Mouse (Mus musculus): ENCODE data around the gene Fgl2. TPM values are rescaled to one million over a fixed set of nuclear protein-coding genes. Genes with fewer than 3 reads are reported as not detected.

Fgl2 gene
- polyA plus RNA-seq, 1 experiment = 2.5 TPM

- H3K27ac ChIP-seq (ENCODE audit: insufficient read depth, low read length) = no peak overlapping the region
- no peaks in the 10 kb centered on the region for H3K4me1 ChIP-seq (ENCODE audit: control insufficient read depth, insufficient read depth, low read length)
- H3K4me3 ChIP-seq (ENCODE audit: insufficient read depth, low read length) = no peak overlapping the region
- TF ChIP-seq CTCF (IDR thresholded peaks at IDR 0.05; ENCODE audit: borderline replicate concordance, insufficient read depth, low read length) (no peak), POLR2A (IDR thresholded peaks at IDR 0.05; ENCODE audit: low read depth, low read length) (no peak)
Measured at GRCm38 (mm10) chr5:21383392-21384251, 11.2 kb downstream of the Fgl2 start.

GRCm38 (mm10) chr5:21384252-21384960, 12.0 kb downstream of the Fgl2 start:
- TF ChIP-seq CTCF (IDR thresholded peaks at IDR 0.05; ENCODE audit: borderline replicate concordance, insufficient read depth, low read length) = no peak
- no peak for TF ChIP-seq POLR2A (IDR thresholded peaks at IDR 0.05; ENCODE audit: low read depth, low read length)
- no peaks in the 10 kb centered on the region for H3K4me1 ChIP-seq (ENCODE audit: control insufficient read depth, insufficient read depth, low read length)
- no peak overlapping the region for H3K27ac ChIP-seq (ENCODE audit: insufficient read depth, low read length)
- no peak overlapping the region for H3K4me3 ChIP-seq (ENCODE audit: insufficient read depth, low read length)

GRCm38 (mm10) chr5:21384976-21385375, 12.5 kb downstream of the Fgl2 start:
- Histone ChIP-seq H3K4me1 (ENCODE audit: control insufficient read depth, insufficient read depth, low read length) (no peaks in the 10 kb centered on the region), H3K4me3 (ENCODE audit: insufficient read depth, low read length) (no peak overlapping the region), H3K27ac (ENCODE audit: insufficient read depth, low read length) (no peak overlapping the region)
- TF ChIP-seq POLR2A (IDR thresholded peaks at IDR 0.05; ENCODE audit: low read depth, low read length) (no peak), CTCF (IDR thresholded peaks at IDR 0.05; ENCODE audit: borderline replicate concordance, insufficient read depth, low read length) (no peak)

GRCm38 (mm10) chr5:21386432-21386831, 14.0 kb downstream of the Fgl2 start:
- Histone ChIP-seq H3K4me1 (ENCODE audit: control insufficient read depth, insufficient read depth, low read length) (no peaks in the 10 kb centered on the region), H3K4me3 (ENCODE audit: insufficient read depth, low read length) (no peak overlapping the region), H3K27ac (ENCODE audit: insufficient read depth, low read length) (no peak overlapping the region)
- TF ChIP-seq CTCF (IDR thresholded peaks at IDR 0.05; ENCODE audit: borderline replicate concordance, insufficient read depth, low read length) (no peak), POLR2A (IDR thresholded peaks at IDR 0.05; ENCODE audit: low read depth, low read length) (no peak)

GRCm38 (mm10) chr5:21387340-21387739, 14.9 kb downstream of the Fgl2 start:
- H3K4me1 ChIP-seq (ENCODE audit: control insufficient read depth, insufficient read depth, low read length) = no peaks in the 10 kb centered on the region
- H3K27ac ChIP-seq (ENCODE audit: insufficient read depth, low read length) = no peak overlapping the region
- H3K4me3 ChIP-seq (ENCODE audit: insufficient read depth, low read length) = no peak overlapping the region
- TF ChIP-seq CTCF (IDR thresholded peaks at IDR 0.05; ENCODE audit: borderline replicate concordance, insufficient read depth, low read length) (no peak), POLR2A (IDR thresholded peaks at IDR 0.05; ENCODE audit: low read depth, low read length) (no peak)

GRCm38 (mm10) chr5:21388855-21389254, 16.4 kb downstream of the Fgl2 start:
- no peaks in the 10 kb centered on the region for H3K4me1 ChIP-seq (ENCODE audit: control insufficient read depth, insufficient read depth, low read length)
- H3K27ac ChIP-seq (ENCODE audit: insufficient read depth, low read length) = no peak overlapping the region
- TF ChIP-seq POLR2A (IDR thresholded peaks at IDR 0.05; ENCODE audit: low read depth, low read length) = no peak
- no peak for TF ChIP-seq CTCF (IDR thresholded peaks at IDR 0.05; ENCODE audit: borderline replicate concordance, insufficient read depth, low read length)
- no peak overlapping the region for H3K4me3 ChIP-seq (ENCODE audit: insufficient read depth, low read length)

- Histone ChIP-seq H3K4me1 (ENCODE audit: control insufficient read depth, insufficient read depth, low read length) (no peaks in the 10 kb centered on the region), H3K27ac (ENCODE audit: insufficient read depth, low read length) (no peak overlapping the region), H3K4me3 (ENCODE audit: insufficient read depth, low read length) (no peak overlapping the region)
- no peak for TF ChIP-seq POLR2A (IDR thresholded peaks at IDR 0.05; ENCODE audit: low read depth, low read length)
Measured at GRCm38 (mm10) chr5:21391616-21392384, 19.4 kb downstream of the Fgl2 start.

- Histone ChIP-seq H3K4me3 (ENCODE audit: insufficient read depth, low read length) (no peak overlapping the region), H3K27ac (ENCODE audit: insufficient read depth, low read length) (no peak overlapping the region)
Measured at GRCm38 (mm10) chr5:21394562-21394961, 22.1 kb downstream of the Fgl2 start.

GRCm38 (mm10) chr5:21395205-21395840, 22.9 kb downstream of the Fgl2 start:
- Histone ChIP-seq H3K4me1 (ENCODE audit: control insufficient read depth, insufficient read depth, low read length) (no peaks in the 10 kb centered on the region), H3K4me3 (ENCODE audit: insufficient read depth, low read length) (no peak overlapping the region), H3K27ac (ENCODE audit: insufficient read depth, low read length) (no peak overlapping the region)
- TF ChIP-seq CTCF (IDR thresholded peaks at IDR 0.05; ENCODE audit: borderline replicate concordance, insufficient read depth, low read length) = no peak
- no peak for TF ChIP-seq POLR2A (IDR thresholded peaks at IDR 0.05; ENCODE audit: low read depth, low read length)

More at GRCm38 (mm10) chr5:21394562-21394961, 22.1 kb downstream of the Fgl2 start:
- no peak for TF ChIP-seq CTCF (IDR thresholded peaks at IDR 0.05; ENCODE audit: borderline replicate concordance, insufficient read depth, low read length)
- TF ChIP-seq POLR2A (IDR thresholded peaks at IDR 0.05; ENCODE audit: low read depth, low read length) = no peak
- no peaks in the 10 kb centered on the region for H3K4me1 ChIP-seq (ENCODE audit: control insufficient read depth, insufficient read depth, low read length)
